Mouse (Mus musculus): ENCODE measurements around the gene Mfap1b. TPM values are rescaled to one million over a fixed set of nuclear protein-coding genes. Genes with fewer than 3 reads are reported as not detected.

The Mfap1b gene
- polyA plus RNA-seq, 1 experiment from 2014 or later, result 54.2 TPM

- no peaks in the 10 kb centered on the region for H3K9me3 ChIP-seq (ENCODE audit: control insufficient read depth, low read length)
- peaks cover 16% of the 10 kb centered on the region for H3K4me1 ChIP-seq (replicated peaks; ENCODE audit: control insufficient read depth, insufficient read depth, low read length)
- H3K27ac ChIP-seq (ENCODE audit: low read length), result no peak overlapping the region
- H3K4me2 ChIP-seq (ENCODE audit: low read depth, low read length), result no peak overlapping the region
- H3K9ac ChIP-seq (ENCODE audit: low read length), result no peak overlapping the region
- 81% methylated on average over 3 of the region's 3 CpGs for WGBS
- ATAC-seq (ENCODE audit: low read depth), result no peak
- peaks cover 22% of the 10 kb centered on the region for H3K36me3 ChIP-seq (ENCODE audit: control insufficient read depth, insufficient read depth, low read length)
- H3K4me3 ChIP-seq (ENCODE audit: low read length), result no peak overlapping the region
- no peaks in the 10 kb centered on the region for H3K27me3 ChIP-seq (ENCODE audit: control insufficient read depth, insufficient read depth, low read depth, low read length)
Measured at GRCm38 (mm10) chr2:121418476-121418875, 55.4 kb downstream of the Mfap1b start.

GRCm38 (mm10) chr2:121416356-121416755 is 57.5 kb downstream of the Mfap1b start:
- no peak overlapping the region for H3K9ac ChIP-seq (ENCODE audit: low read length)
- peaks cover 11% of the 10 kb centered on the region for H3K36me3 ChIP-seq (ENCODE audit: control insufficient read depth, insufficient read depth, low read length)
- no peaks in the 10 kb centered on the region for H3K9me3 ChIP-seq (ENCODE audit: control insufficient read depth, low read length)
- H3K4me1 ChIP-seq (replicated peaks; ENCODE audit: control insufficient read depth, insufficient read depth, low read length), result peaks cover 19% of the 10 kb centered on the region
- H3K4me3 ChIP-seq (ENCODE audit: low read length), result no peak overlapping the region
- no peaks in the 10 kb centered on the region for H3K27me3 ChIP-seq (ENCODE audit: control insufficient read depth, insufficient read depth, low read depth, low read length)
- H3K27ac ChIP-seq (ENCODE audit: low read length), result no peak overlapping the region
- WGBS, result 83% methylated on average over 6 of the region's 6 CpGs
- no peak overlapping the region; the same call in 1 of the 2 replicates for H3K4me2 ChIP-seq (ENCODE audit: low read depth, low read length)
- ATAC-seq (ENCODE audit: low read depth), result no peak

DNA sequence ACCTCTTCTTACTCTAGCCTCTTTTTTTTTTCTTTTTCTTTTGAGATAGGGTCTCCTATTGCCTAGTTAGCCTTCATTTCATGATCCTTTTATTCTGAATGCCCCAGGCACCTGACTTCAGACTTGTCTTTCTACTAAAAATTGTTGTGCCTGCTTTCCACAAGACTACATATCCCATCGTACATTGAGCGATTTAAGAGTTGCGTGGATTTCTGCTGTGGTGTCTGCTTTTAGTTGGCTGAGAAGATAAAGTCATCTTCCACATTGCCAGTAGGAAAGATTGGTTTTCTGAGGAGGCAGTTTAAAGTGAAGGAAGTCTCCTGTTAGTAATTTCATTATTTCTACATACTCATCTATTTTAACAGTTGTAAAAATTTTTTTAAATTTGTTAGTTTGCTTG is 58.3 kb downstream of the Mfap1b start:
- Histone ChIP-seq H3K4me3 (ENCODE audit: low read length) (peak overlapping the region; percentile 84), H3K4me1 (replicated peaks; ENCODE audit: control insufficient read depth, insufficient read depth, low read length) (peaks cover 19% of the 10 kb centered on the region), H3K9me3 (ENCODE audit: control insufficient read depth, low read length) (no peaks in the 10 kb centered on the region), H3K27ac (ENCODE audit: low read length) (no peak overlapping the region), H3K9ac (ENCODE audit: low read length) (peak overlapping the region; percentile 63), H3K36me3 (ENCODE audit: control insufficient read depth, insufficient read depth, low read length) (peaks cover 6% of the 10 kb centered on the region), H3K4me2 (ENCODE audit: low read depth, low read length) (peak overlapping the region; percentile 70), H3K27me3 (ENCODE audit: control insufficient read depth, insufficient read depth, low read depth, low read length) (no peaks in the 10 kb centered on the region)
- ATAC-seq (ENCODE audit: low read depth), result no peak
- WGBS, result 61% methylated on average over 3 of the region's 3 CpGs

DNA sequence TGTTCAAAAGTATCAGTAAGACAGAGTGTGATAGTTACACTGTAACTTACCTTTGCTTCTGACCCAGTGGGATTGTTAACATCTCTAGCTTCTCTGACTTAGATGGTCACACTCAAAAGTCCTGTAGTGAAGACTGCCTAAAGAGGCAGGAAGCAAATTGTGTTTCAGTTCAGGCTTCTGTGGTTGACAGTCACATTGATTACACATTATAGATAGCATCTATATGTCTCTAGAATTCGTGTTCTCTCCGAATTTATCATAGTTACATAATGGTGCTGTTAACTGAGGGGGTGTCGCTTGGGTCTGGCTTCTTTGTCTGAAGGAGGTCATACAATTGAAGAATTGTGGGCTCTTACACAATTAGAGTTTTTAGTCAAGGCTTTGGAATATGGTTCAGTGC is 58.8 kb downstream of the Mfap1b start:
- Histone ChIP-seq H3K9ac (ENCODE audit: low read length) (peak overlapping the region; percentile 63), H3K4me1 (replicated peaks; ENCODE audit: control insufficient read depth, insufficient read depth, low read length) (peaks cover 19% of the 10 kb centered on the region), H3K27me3 (ENCODE audit: control insufficient read depth, insufficient read depth, low read depth, low read length) (no peaks in the 10 kb centered on the region), H3K4me2 (ENCODE audit: low read depth, low read length) (peak overlapping the region; percentile 70), H3K4me3 (ENCODE audit: low read length) (peak overlapping the region; percentile 84), H3K9me3 (ENCODE audit: control insufficient read depth, low read length) (no peaks in the 10 kb centered on the region), H3K27ac (ENCODE audit: low read length) (no peak overlapping the region), H3K36me3 (ENCODE audit: control insufficient read depth, insufficient read depth, low read length) (peaks cover 6% of the 10 kb centered on the region)
- WGBS, result 29% methylated on average over 3 of the region's 3 CpGs
- ATAC-seq (ENCODE audit: low read depth), result no peak

- H3K27me3 ChIP-seq (ENCODE audit: control insufficient read depth, insufficient read depth, low read depth, low read length), result no peaks in the 10 kb centered on the region
- H3K4me2 ChIP-seq (ENCODE audit: low read depth, low read length), result peak overlapping the region; percentile 70
- no peaks in the 10 kb centered on the region for H3K9me3 ChIP-seq (ENCODE audit: control insufficient read depth, low read length)
- H3K4me1 ChIP-seq (replicated peaks; ENCODE audit: control insufficient read depth, insufficient read depth, low read length), result peaks cover 19% of the 10 kb centered on the region
- peak overlapping the region; percentile 96 for H3K27ac ChIP-seq (ENCODE audit: low read length)
- H3K9ac ChIP-seq (ENCODE audit: low read length), result peak overlapping the region; percentile 97
- WGBS, result 0% methylated on average over 32 of the region's 32 CpGs
- H3K4me3 ChIP-seq (ENCODE audit: low read length), result peak overlapping the region; percentile 84
- peaks cover 2% of the 10 kb centered on the region; the same call in 1 of the 2 replicates for H3K36me3 ChIP-seq (ENCODE audit: control insufficient read depth, insufficient read depth, low read length)
- ATAC-seq (ENCODE audit: low read depth), result peak; percentile 51
Measured at GRCm38 (mm10) chr2:121414139-121414685, 59.7 kb downstream of the Mfap1b start.

DNA sequence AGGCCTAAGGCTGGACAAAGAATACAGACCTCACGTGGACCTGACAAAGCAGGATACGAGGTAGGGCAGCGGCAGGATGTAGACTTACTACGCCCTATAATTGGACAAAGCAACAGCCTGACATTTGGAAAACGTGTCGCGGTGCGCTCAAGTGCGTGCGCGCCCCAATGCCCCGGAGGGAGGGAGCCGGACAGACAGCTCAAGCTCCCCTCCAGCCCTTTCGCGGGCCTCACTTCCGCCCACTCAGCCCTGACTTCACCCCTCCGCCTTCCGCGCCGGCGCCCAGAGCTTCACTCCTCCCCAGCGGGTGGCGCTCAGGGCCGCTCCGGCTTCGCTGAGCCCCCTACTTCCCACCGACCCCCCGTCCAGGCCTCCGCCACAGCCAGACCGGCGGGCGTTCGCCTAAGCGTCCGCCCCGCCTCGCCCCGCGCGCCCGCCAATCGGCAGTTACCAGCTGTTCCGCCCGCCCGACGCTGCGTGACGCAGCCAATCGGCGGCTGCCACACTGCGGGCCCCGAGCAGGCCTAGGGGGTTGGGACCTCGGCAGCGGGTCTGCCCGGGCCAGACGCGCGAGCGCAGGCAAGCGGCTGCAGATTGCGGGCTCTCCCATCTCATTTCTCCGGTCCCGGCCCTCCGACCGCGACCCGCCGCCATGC is 60.4 kb downstream of the Mfap1b start, which contains the start of the genes Pdia3 and Catsper2:
TSS of gene Pdia3 (plus strand) at position 389 of the 656 bp plus-strand sequence.
TSS of gene Catsper2 (minus strand) at position 406 of the 656 bp plus-strand sequence.
- Histone ChIP-seq H3K4me1 (replicated peaks; ENCODE audit: control insufficient read depth, insufficient read depth, low read length) (peaks cover 17% of the 10 kb centered on the region), H3K36me3 (ENCODE audit: control insufficient read depth, insufficient read depth, low read length) (peaks cover 2% of the 10 kb centered on the region; the same call in 1 of the 2 replicates), H3K9me3 (ENCODE audit: control insufficient read depth, low read length) (no peaks in the 10 kb centered on the region), H3K27me3 (ENCODE audit: control insufficient read depth, insufficient read depth, low read depth, low read length) (no peaks in the 10 kb centered on the region), H3K4me2 (ENCODE audit: low read depth, low read length) (peak within 1 kb of the TSS; percentile 70), H3K9ac (ENCODE audit: low read length) (peak within 1 kb of the TSS; percentile 97), H3K27ac (ENCODE audit: low read length) (peak within 1 kb of the TSS; percentile 96), H3K4me3 (ENCODE audit: low read length) (peak within 1 kb of the TSS; percentile 84)
- WGBS, result under 1% methylated on average over 65 of the region's 68 CpGs
- ATAC-seq (ENCODE audit: low read depth), result peak; percentile 99

- H3K27me3 ChIP-seq (ENCODE audit: control insufficient read depth, insufficient read depth, low read depth, low read length), result no peaks in the 10 kb centered on the region
- peaks cover 2% of the 10 kb centered on the region; the same call in 1 of the 2 replicates for H3K36me3 ChIP-seq (ENCODE audit: control insufficient read depth, insufficient read depth, low read length)
- H3K4me1 ChIP-seq (replicated peaks; ENCODE audit: control insufficient read depth, insufficient read depth, low read length), result peaks cover 17% of the 10 kb centered on the region; the same call in 1 of the 2 replicates
- peak overlapping the region; percentile 69 for H3K4me2 ChIP-seq (ENCODE audit: low read depth, low read length)
- H3K9me3 ChIP-seq (ENCODE audit: control insufficient read depth, low read length), result no peaks in the 10 kb centered on the region
- ATAC-seq (ENCODE audit: low read depth), result peak; percentile 0; the same call in 1 of the 2 replicates
- peak overlapping the region; percentile 84 for H3K4me3 ChIP-seq (ENCODE audit: low read length)
- WGBS, result 4% methylated on average over 4 of the region's 4 CpGs
- peak overlapping the region; percentile 95 for H3K27ac ChIP-seq (ENCODE audit: low read length)
- H3K9ac ChIP-seq (ENCODE audit: low read length), result peak overlapping the region; percentile 79
Measured at GRCm38 (mm10) chr2:121412843-121413386, 61.0 kb downstream of the Mfap1b start.

Data from lung, embryonic 16.5 days (tissue).